Mouse (Mus musculus) thymus, adult 2 months (tissue): ENCODE results near the gene Tcte1.

Experiments
- CTCF ChIP-seq: fragments of 200-500 bp; IDR thresholded peaks from 2 replicates; pipeline ENCODE4 v1.5.1; 2012; ENCODE audit warnings: mild to moderate bottlenecking, control low read depth, low read length, moderate library complexity, borderline replicate concordance; ENCODE audit not compliant: control insufficient read depth, poor library complexity, insufficient read depth; ENCODE audit errors: extremely low read depth
- POLR2A ChIP-seq: fragments of 200-500 bp; IDR thresholded peaks from 2 replicates; pipeline ENCODE4 v1.6.1; 2012; ENCODE audit warnings: mild to moderate bottlenecking, low read length, control low read depth, moderate library complexity; ENCODE audit not compliant: control insufficient read depth, poor library complexity, insufficient read depth; ENCODE audit errors: extremely low read depth

GRCm38 (mm10) chr17:45590410-45590809 is 67.2 kb downstream of the Tcte1 start:
- no peak for TF ChIP-seq CTCF
- TF ChIP-seq POLR2A = no peak
